Mouse (Mus musculus): ENCODE measurements at regions not wholly inside any gene's neighbourhood (a gene's known extent, or its start where the extent isn't known, plus 50 kb on each side); places are given as distances from the start of the nearest gene placed in this dataset.

DNA sequence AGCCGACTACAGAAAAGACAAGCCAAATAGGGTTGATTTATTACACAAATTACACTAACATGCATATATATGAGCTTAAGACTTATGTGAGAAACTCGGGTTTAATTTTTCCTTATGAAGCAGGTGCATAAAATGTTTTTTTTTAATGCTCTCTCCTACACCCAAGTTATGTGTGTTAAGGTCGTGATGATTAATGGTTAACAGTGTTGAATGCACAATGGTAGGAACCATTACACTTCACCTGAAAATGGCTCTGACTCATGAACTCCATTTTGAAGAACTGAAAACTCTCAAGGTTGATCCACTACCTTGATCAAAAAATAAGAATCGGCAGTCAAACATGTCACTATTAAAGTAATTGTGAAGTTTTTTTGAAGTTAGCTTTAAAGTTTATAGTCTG is 59.4 kb upstream of the Ifne start:
- no peak for DNase-seq

GRCm38 (mm10) chr4:88938712-88939032 is 58.7 kb upstream of the Ifne start:
- no peak for DNase-seq

- peak; percentile 28 for DNase-seq
Measured at GRCm38 (mm10) chr4:88937866-88938711, 58.1 kb upstream of the Ifne start.

- DNase-seq, result no peak
Measured at GRCm38 (mm10) chr4:88936976-88937375, 57.0 kb upstream of the Ifne start.

DNA sequence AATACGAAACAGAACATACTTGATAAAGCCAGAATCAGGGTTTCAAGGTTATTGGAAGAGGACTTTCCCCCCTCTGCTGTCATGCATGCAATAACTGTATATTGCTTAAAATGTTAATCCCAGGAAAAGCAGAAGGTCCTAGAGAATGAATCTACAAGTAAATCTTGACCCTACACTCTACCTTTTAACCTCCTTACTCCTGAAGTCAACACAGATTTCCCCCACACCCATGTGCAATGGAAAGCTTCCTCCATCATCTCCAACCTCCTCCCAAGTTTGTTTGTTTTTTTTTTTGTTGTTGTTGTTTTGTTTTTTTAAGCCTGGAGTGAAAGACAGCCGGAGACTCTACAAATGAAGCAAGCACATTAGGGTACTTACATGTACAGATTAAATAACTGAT is 55.9 kb upstream of the Ifne start:
- DNase-seq, result no peak

DNA sequence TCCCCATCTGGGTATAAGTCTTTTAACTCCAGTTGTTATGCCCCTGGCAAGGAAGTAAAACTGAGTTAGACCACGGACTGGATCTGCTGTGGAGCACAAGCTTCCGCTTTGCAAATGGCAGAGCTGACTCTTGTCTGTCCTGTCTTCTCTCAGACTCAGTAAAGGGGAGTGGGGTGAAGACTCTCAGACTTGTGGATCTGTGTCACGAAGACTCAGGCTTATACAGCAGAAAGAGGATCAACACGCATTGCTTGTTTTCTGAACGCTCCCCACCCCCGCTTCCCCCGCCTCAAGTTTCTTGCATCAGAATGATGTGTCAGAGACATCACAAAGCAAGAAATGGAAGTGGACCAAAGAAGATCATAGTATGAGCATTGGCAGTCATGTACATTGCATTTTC is 55.3 kb upstream of the Ifne start:
- DNase-seq, result no peak

GRCm38 (mm10) chr4:88934266-88935025 is 54.4 kb upstream of the Ifne start:
- DNase-seq, result no peak

DNA sequence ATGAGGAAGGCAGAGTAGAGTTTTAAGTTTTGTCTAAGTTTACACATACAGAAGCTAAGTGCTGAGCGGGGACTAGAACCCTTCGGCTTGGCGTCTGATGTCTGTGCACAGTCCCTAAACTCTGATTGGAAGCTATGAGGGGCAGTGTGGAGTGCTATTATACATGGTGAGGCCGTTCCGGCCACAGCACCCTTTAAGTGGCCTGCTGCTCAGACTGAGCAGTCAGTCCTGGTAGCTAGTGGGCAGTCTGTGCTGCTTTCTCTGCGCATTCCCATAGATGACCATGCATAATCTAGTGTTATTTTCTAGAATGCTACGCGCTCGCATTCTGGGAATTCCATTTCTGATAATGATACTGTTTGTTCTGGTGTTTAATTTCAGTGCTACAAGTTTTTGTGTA is 51.2 kb upstream of the Ifne start:
- no peak for DNase-seq
